Mouse (Mus musculus) myocyte (in vitro differentiated cells): ENCODE results near the gene Arhgef17.

Experiments
- POLR2A ChIP-seq: IDR thresholded peaks from one replicate; pipeline ENCODE4 v1.6.1; 2011; ENCODE audit warnings: low read depth, mild to moderate bottlenecking, control low read depth, moderate library complexity; ENCODE audit not compliant: insufficient read length
- POLR2AphosphoS2 ChIP-seq: IDR thresholded peaks from one replicate; pipeline ENCODE4 v1.6.1; 2011; ENCODE audit warnings: low read depth, control low read depth; ENCODE audit not compliant: insufficient read length
- USF1 ChIP-seq: IDR thresholded peaks from one replicate; pipeline ENCODE4 v1.6.1; 2011; ENCODE audit warnings: low read depth, mild to moderate bottlenecking, control low read depth, moderate library complexity

DNA sequence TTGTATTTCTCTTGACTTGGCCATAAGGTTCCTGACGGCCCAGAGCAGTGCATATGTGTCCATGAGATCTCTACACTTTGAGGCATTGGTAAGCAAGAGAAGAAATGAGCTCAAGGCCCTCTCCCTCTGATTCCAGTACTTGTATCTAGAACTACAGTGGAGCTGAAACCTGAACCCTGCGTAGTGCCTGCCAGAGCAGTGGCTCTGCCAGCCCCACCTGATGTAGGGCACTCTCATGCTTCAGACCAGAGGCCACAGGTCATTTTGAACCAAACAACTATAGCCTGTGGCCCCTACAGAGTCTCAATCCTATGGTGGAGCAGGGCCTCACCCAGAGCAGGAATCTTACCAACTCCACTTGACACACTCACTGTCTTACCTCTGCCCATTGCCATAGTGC is 82.4 kb downstream of the Arhgef17 start:
- no peak for TF ChIP-seq USF1
- no peak for TF ChIP-seq POLR2A
- TF ChIP-seq POLR2AphosphoS2, result no peak
